Mouse (Mus musculus) lung, adult 2 months (tissue): ENCODE data around the gene Dscam.

ENCODE experiments used
- CTCF ChIP-seq: fragments of 200-500 bp; IDR thresholded peaks from 2 replicates; pipeline ENCODE4 v1.5.1; 2011; ENCODE audit warnings: mild to moderate bottlenecking, low read length, control low read depth; ENCODE audit not compliant: insufficient read depth
- POLR2A ChIP-seq: fragments of 200-500 bp; IDR thresholded peaks from 2 replicates; pipeline ENCODE4 v1.6.1; 2011; ENCODE audit warnings: low read depth, mild to moderate bottlenecking, control low read depth, low read length, borderline replicate concordance; ENCODE audit errors: extremely low read depth

DNA sequence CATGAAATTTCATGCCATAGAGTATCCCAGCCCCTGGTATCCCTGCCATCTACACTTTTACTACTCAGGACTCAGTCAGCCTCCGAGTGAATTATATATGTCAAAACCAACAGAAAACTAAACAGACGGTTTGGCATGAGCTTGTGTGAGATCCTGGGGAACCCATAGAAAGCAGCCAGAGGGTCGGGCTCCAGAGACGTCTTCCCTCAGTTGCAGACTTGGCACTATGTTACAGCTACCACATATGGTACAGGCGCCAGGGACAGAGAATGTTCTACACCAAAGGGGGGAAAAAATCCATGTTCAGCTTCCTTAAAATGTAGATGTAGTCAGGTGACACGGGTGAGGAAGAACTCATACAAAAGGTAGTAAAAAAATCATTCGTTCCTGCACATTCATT is 109.2 kb downstream of the Dscam start:
- TF ChIP-seq CTCF, result no peak
- no peak for TF ChIP-seq POLR2A
